Mouse (Mus musculus) lung, adult 2 months (tissue): Measurements from ENCODE around the gene 5730409E04Rik.

Experiments used
- CTCF ChIP-seq: fragments of 200-500 bp; IDR thresholded peaks from 2 replicates; pipeline ENCODE4 v1.5.1; 2011; ENCODE audit warnings: mild to moderate bottlenecking, low read length, control low read depth; ENCODE audit not compliant: insufficient read depth
- POLR2A ChIP-seq: fragments of 200-500 bp; IDR thresholded peaks from 2 replicates; pipeline ENCODE4 v1.6.1; 2011; ENCODE audit warnings: low read depth, mild to moderate bottlenecking, control low read depth, low read length, borderline replicate concordance; ENCODE audit errors: extremely low read depth

DNA sequence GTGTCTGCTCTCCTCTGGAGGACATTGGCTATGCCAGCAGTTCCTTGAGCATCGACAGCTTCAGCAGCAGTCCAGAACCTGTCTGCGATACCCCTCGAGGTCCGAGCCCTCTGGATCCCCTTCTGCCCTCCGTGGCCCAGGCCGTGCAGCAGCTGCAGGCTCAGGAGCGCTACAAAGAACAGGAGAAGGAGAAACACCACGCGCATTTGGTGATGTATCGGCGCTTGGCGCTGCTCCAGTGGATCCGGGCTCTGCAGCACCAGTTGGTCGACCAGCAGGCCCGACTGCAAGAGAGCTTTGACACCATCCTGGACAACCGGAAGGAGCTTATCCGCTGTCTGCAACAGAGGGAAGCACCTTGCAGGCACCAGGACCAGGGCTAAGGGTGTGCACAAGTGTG, 2.4 kb downstream of the 5730409E04Rik start:
- TF ChIP-seq CTCF (no peak), POLR2A (no peak)
